Mouse (Mus musculus): ENCODE measurements around the gene Tmem238l. TPM values are rescaled to one million over a fixed set of nuclear protein-coding genes. Genes with fewer than 3 reads are reported as not detected.

Gene Tmem238l
- not detected in 2 replicates for polyA plus RNA-seq (2014; fragmentation: Nextera tagmentation; extraction: Ambion mirVana)

GRCm38 (mm10) chr11:66956303-66956702 lies at the start of gene Tmem238l:
Gene Tmem238l (plus strand): TSS chr11:66956638.
- H3K9me3 ChIP-seq (ENCODE audit: control insufficient read depth, low read length), result no peaks in the 10 kb centered on the region
- no peak within 1 kb of the TSS for H3K4me3 ChIP-seq (ENCODE audit: low read depth, low read length)
- H3K27me3 ChIP-seq (replicated peaks; ENCODE audit: control insufficient read depth, insufficient read depth, low read length), result no peaks in the 10 kb centered on the region
- H3K27ac ChIP-seq (ENCODE audit: low read depth, low read length), result no peak within 1 kb of the TSS
- no peaks in the 10 kb centered on the region for H3K36me3 ChIP-seq (ENCODE audit: control insufficient read depth, insufficient read depth, low read length)
- WGBS, result 79% methylated on average over 9 of the region's 9 CpGs
- H3K4me1 ChIP-seq (replicated peaks; ENCODE audit: control insufficient read depth, insufficient read depth, low read length), result no peaks in the 10 kb centered on the region
- DNase-seq (ENCODE audit: low spot score) (no peak), ATAC-seq (replicated peaks; ENCODE audit: low FRiP score) (no peak)
- H3K9ac ChIP-seq (ENCODE audit: low read depth, low read length), result no peak within 1 kb of the TSS
- no peak within 1 kb of the TSS for H3K4me2 ChIP-seq

- H3K27me3 ChIP-seq (replicated peaks; ENCODE audit: control insufficient read depth, insufficient read depth, low read length), result peaks cover 8% of the 10 kb centered on the region; the same call in 1 of the 2 replicates
- no peaks in the 10 kb centered on the region for H3K36me3 ChIP-seq (ENCODE audit: control insufficient read depth, insufficient read depth, low read length)
- H3K4me1 ChIP-seq (replicated peaks; ENCODE audit: control insufficient read depth, insufficient read depth, low read length), result peaks cover 8% of the 10 kb centered on the region; the same call in 1 of the 2 replicates
- no peaks in the 10 kb centered on the region for H3K9me3 ChIP-seq (ENCODE audit: control insufficient read depth, low read length)
- no peak within 1 kb of the TSS for H3K27ac ChIP-seq (ENCODE audit: low read depth, low read length)
- WGBS, result 43% methylated on average over 10 of the region's 10 CpGs
- peak within 1 kb of the TSS; percentile 45 for H3K4me2 ChIP-seq
- H3K9ac ChIP-seq (ENCODE audit: low read depth, low read length), result no peak within 1 kb of the TSS
- ATAC-seq (replicated peaks; ENCODE audit: low FRiP score), result no peak
- no peak within 1 kb of the TSS for H3K4me3 ChIP-seq (ENCODE audit: low read depth, low read length)
- no peak for DNase-seq (ENCODE audit: low spot score)
Measured at GRCm38 (mm10) chr11:66911811-66912210, 44.6 kb upstream of the Tmem238l start, which contains the start of gene Pirt. Gene Pirt (plus strand): TSS chr11:66911981.

GRCm38 (mm10) chr11:66912531-66913458 lies 43.6 kb upstream of the Tmem238l start:
- no peaks in the 10 kb centered on the region for H3K9me3 ChIP-seq (ENCODE audit: control insufficient read depth, low read length)
- H3K4me3 ChIP-seq (ENCODE audit: low read depth, low read length), result no peak overlapping the region
- no peaks in the 10 kb centered on the region for H3K36me3 ChIP-seq (ENCODE audit: control insufficient read depth, insufficient read depth, low read length)
- peaks cover 8% of the 10 kb centered on the region; the same call in 1 of the 2 replicates for H3K4me1 ChIP-seq (replicated peaks; ENCODE audit: control insufficient read depth, insufficient read depth, low read length)
- H3K27ac ChIP-seq (ENCODE audit: low read depth, low read length), result no peak overlapping the region
- peak overlapping the region; percentile 45 for H3K4me2 ChIP-seq
- DNase-seq (ENCODE audit: low spot score), result peak; percentile 37
- no peak overlapping the region for H3K9ac ChIP-seq (ENCODE audit: low read depth, low read length)
- peaks cover 8% of the 10 kb centered on the region; the same call in 1 of the 2 replicates for H3K27me3 ChIP-seq (replicated peaks; ENCODE audit: control insufficient read depth, insufficient read depth, low read length)
- WGBS, result 27% methylated on average over 17 of the region's 17 CpGs
- peak; percentile 96 for ATAC-seq (replicated peaks; ENCODE audit: low FRiP score)

- no peak overlapping the region for H3K9ac ChIP-seq (ENCODE audit: low read depth, low read length)
- peaks cover 8% of the 10 kb centered on the region; the same call in 1 of the 2 replicates for H3K27me3 ChIP-seq (replicated peaks; ENCODE audit: control insufficient read depth, insufficient read depth, low read length)
- H3K4me2 ChIP-seq, result no peak overlapping the region
- no peak for ATAC-seq (replicated peaks; ENCODE audit: low FRiP score)
- H3K36me3 ChIP-seq (ENCODE audit: control insufficient read depth, insufficient read depth, low read length), result no peaks in the 10 kb centered on the region
- no peak overlapping the region for H3K27ac ChIP-seq (ENCODE audit: low read depth, low read length)
- no peak for DNase-seq (ENCODE audit: low spot score)
- no peak overlapping the region for H3K4me3 ChIP-seq (ENCODE audit: low read depth, low read length)
- no peaks in the 10 kb centered on the region for H3K9me3 ChIP-seq (ENCODE audit: control insufficient read depth, low read length)
- peaks cover 8% of the 10 kb centered on the region; the same call in 1 of the 2 replicates for H3K4me1 ChIP-seq (replicated peaks; ENCODE audit: control insufficient read depth, insufficient read depth, low read length)
- WGBS, result 29% methylated on average over 3 of the region's 3 CpGs
Measured at GRCm38 (mm10) chr11:66914249-66914648, 42.2 kb upstream of the Tmem238l start.

GRCm38 (mm10) chr11:66920012-66920411 lies 36.4 kb upstream of the Tmem238l start:
- no peak for DNase-seq (ENCODE audit: low spot score)
- Histone ChIP-seq H3K4me1 (replicated peaks; ENCODE audit: control insufficient read depth, insufficient read depth, low read length) (no peaks in the 10 kb centered on the region), H3K9ac (ENCODE audit: low read depth, low read length) (no peak overlapping the region), H3K9me3 (ENCODE audit: control insufficient read depth, low read length) (no peaks in the 10 kb centered on the region), H3K27ac (ENCODE audit: low read depth, low read length) (no peak overlapping the region), H3K27me3 (replicated peaks; ENCODE audit: control insufficient read depth, insufficient read depth, low read length) (no peaks in the 10 kb centered on the region; the same call in 1 of the 2 replicates), H3K4me2 (no peak overlapping the region), H3K36me3 (ENCODE audit: control insufficient read depth, insufficient read depth, low read length) (no peaks in the 10 kb centered on the region), H3K4me3 (ENCODE audit: low read depth, low read length) (no peak overlapping the region)
- ATAC-seq (replicated peaks; ENCODE audit: low FRiP score), result no peak
- WGBS, result 54% methylated on average over 2 of the region's 2 CpGs

GRCm38 (mm10) chr11:66924095-66924823 lies 32.2 kb upstream of the Tmem238l start:
- Histone ChIP-seq H3K27me3 (replicated peaks; ENCODE audit: control insufficient read depth, insufficient read depth, low read length) (no peaks in the 10 kb centered on the region; the same call in 1 of the 2 replicates), H3K36me3 (ENCODE audit: control insufficient read depth, insufficient read depth, low read length) (no peaks in the 10 kb centered on the region), H3K4me2 (no peak overlapping the region), H3K9ac (ENCODE audit: low read depth, low read length) (no peak overlapping the region), H3K4me1 (replicated peaks; ENCODE audit: control insufficient read depth, insufficient read depth, low read length) (no peaks in the 10 kb centered on the region), H3K9me3 (ENCODE audit: control insufficient read depth, low read length) (no peaks in the 10 kb centered on the region), H3K4me3 (ENCODE audit: low read depth, low read length) (no peak overlapping the region), H3K27ac (ENCODE audit: low read depth, low read length) (no peak overlapping the region)
- no peak for ATAC-seq (replicated peaks; ENCODE audit: low FRiP score)
- no peak for DNase-seq (ENCODE audit: low spot score)
- WGBS, result 77% methylated on average over 11 of the region's 11 CpGs

GRCm38 (mm10) chr11:66928311-66928710 lies 28.1 kb upstream of the Tmem238l start:
- Histone ChIP-seq H3K4me2 (no peak overlapping the region), H3K4me3 (ENCODE audit: low read depth, low read length) (no peak overlapping the region), H3K27ac (ENCODE audit: low read depth, low read length) (no peak overlapping the region), H3K36me3 (ENCODE audit: control insufficient read depth, insufficient read depth, low read length) (no peaks in the 10 kb centered on the region), H3K4me1 (replicated peaks; ENCODE audit: control insufficient read depth, insufficient read depth, low read length) (no peaks in the 10 kb centered on the region), H3K9ac (ENCODE audit: low read depth, low read length) (no peak overlapping the region), H3K9me3 (ENCODE audit: control insufficient read depth, low read length) (no peaks in the 10 kb centered on the region), H3K27me3 (replicated peaks; ENCODE audit: control insufficient read depth, insufficient read depth, low read length) (no peaks in the 10 kb centered on the region; the same call in 1 of the 2 replicates)
- 74% methylated on average over 3 of the region's 3 CpGs for WGBS
- DNase-seq (ENCODE audit: low spot score), result no peak
- ATAC-seq (replicated peaks; ENCODE audit: low FRiP score), result no peak

- no peaks in the 10 kb centered on the region for H3K9me3 ChIP-seq (ENCODE audit: control insufficient read depth, low read length)
- no peak overlapping the region for H3K9ac ChIP-seq (ENCODE audit: low read depth, low read length)
- DNase-seq (ENCODE audit: low spot score), result no peak
- ATAC-seq (replicated peaks; ENCODE audit: low FRiP score), result no peak
- no peaks in the 10 kb centered on the region for H3K36me3 ChIP-seq (ENCODE audit: control insufficient read depth, insufficient read depth, low read length)
- no peak overlapping the region for H3K4me3 ChIP-seq (ENCODE audit: low read depth, low read length)
- no peaks in the 10 kb centered on the region for H3K4me1 ChIP-seq (replicated peaks; ENCODE audit: control insufficient read depth, insufficient read depth, low read length)
- no peaks in the 10 kb centered on the region for H3K27me3 ChIP-seq (replicated peaks; ENCODE audit: control insufficient read depth, insufficient read depth, low read length)
- H3K4me2 ChIP-seq, result no peak overlapping the region
- H3K27ac ChIP-seq (ENCODE audit: low read depth, low read length), result no peak overlapping the region
- 79% methylated on average over 9 of the region's 9 CpGs for WGBS
Measured at GRCm38 (mm10) chr11:66932827-66933599, 23.4 kb upstream of the Tmem238l start.

Measured in liver, embryonic 11.5 days (tissue).